Mouse (Mus musculus): ENCODE measurements around the gene Gm45021.

DNA sequence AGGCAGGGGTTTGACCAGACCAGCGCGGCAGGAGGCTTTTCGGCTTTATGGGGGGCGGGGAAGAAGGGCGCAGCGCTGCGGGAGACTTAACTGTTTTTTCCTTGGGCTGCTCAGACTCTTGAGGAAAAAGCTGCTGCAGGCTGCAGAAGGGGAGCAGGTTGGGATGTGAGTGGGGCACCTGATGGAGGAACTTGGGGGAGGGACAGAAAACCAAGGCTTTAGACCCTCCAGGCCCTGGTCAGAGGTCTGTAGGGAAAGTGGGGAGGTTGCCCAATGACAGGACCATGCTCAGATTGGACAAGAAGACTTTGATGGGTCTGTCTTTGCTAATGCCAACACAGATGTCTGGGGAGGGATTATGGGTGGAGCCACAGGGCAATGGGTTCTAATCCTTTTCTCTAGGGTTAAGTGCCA lies 38.1 kb downstream of the Gm45021 start:
- TF ChIP-seq CTCF (IDR thresholded peaks at IDR 0.05; ENCODE audit: low read depth) (no peak), EP300 (optimal IDR thresholded peaks at IDR 0.05) (no peak)

Measured in stomach, postnatal 0 days (tissue).